Mouse (Mus musculus) MEL (cell line): ENCODE measurements around the gene Keap1. TPM values are rescaled to one million over a fixed set of nuclear protein-coding genes. Genes with fewer than 3 reads are reported as not detected.

ENCODE experiments used
- DNase-seq: peaks from one replicate; pipeline ENCODE4 v3.0.0; 2011; ENCODE audit warnings: low read depth, low spot score
- H3K27ac ChIP-seq: 2 replicates; pipeline ENCODE4 v1.5.1; 2012; ENCODE audit warnings: low read depth, mild to moderate bottlenecking, control low read depth, low read length, moderate library complexity; ENCODE audit not compliant: control insufficient read depth
- H3K27me3 ChIP-seq, 2 experiments: fragments of 150-350 bp in 1 of 2; sonication (generic) in 1 of 2; 2 replicates each; pipeline ENCODE4 v1.6.1; 2012; ENCODE audit warnings: low read length in 2 of 2, mild to moderate bottlenecking in 2 of 2, improper control_type of control experiment in 1 of 2, moderate library complexity in 1 of 2; ENCODE audit not compliant: insufficient read depth in 2 of 2, control insufficient read depth in 1 of 2
- H3K36me3 ChIP-seq, 2 experiments: 2 replicates each; pipeline ENCODE4 v1.6.1; 2012 to 2014; ENCODE audit warnings: low read length in 2 of 2, improper control_type of control experiment in 1 of 2, inconsistent platforms in 1 of 2, mild to moderate bottlenecking in 1 of 2; ENCODE audit not compliant: insufficient read depth in 2 of 2, control insufficient read depth in 1 of 2
- H3K4me1 ChIP-seq, 2 experiments: fragments of 150-350 bp in 1 of 2; sonication (generic) in 1 of 2; 2 replicates each; pipeline ENCODE4 v1.6.1; 2012; ENCODE audit warnings: low read length in 2 of 2, improper control_type of control experiment in 1 of 2, mild to moderate bottlenecking in 1 of 2; ENCODE audit not compliant: insufficient read depth in 2 of 2, control insufficient read depth in 1 of 2
- H3K4me3 ChIP-seq, 2 experiments: fragments of 150-350 bp in 1 of 2; sonication (generic) in 1 of 2; 2 replicates each; pipeline ENCODE4 v1.5.1; 2012; ENCODE audit warnings: low read depth in 2 of 2, low read length in 2 of 2, mild to moderate bottlenecking in 2 of 2, moderate library complexity in 2 of 2, control low read depth in 1 of 2, improper control_type of control experiment in 1 of 2; ENCODE audit not compliant: control insufficient read depth in 1 of 2, insufficient read depth in 1 of 2
- H3K79me2 ChIP-seq: 2 replicates; pipeline ENCODE4 v1.6.1; 2012; ENCODE audit warnings: mild to moderate bottlenecking, low read length, moderate library complexity; ENCODE audit not compliant: control insufficient read depth, poor library complexity, insufficient read depth
- H3K9ac ChIP-seq: 2 replicates; pipeline ENCODE4 v1.6.1; 2012; ENCODE audit warnings: low read depth, mild to moderate bottlenecking, control low read depth, low read length, moderate library complexity; ENCODE audit not compliant: control insufficient read depth, poor library complexity, severe bottlenecking
- H3K9me3 ChIP-seq: fragments of 150-350 bp; sonication (generic); replicated peaks from 2 replicates; pipeline ENCODE4 v1.6.1; 2012; ENCODE audit warnings: mild to moderate bottlenecking, low read length, improper control_type of control experiment, moderate library complexity; ENCODE audit not compliant: insufficient read depth
- CHD2 ChIP-seq: IDR thresholded peaks from 2 replicates; pipeline ENCODE4 v1.6.1; 2011; ENCODE audit warnings: low read length, improper control_type of control experiment
- CTCF ChIP-seq, 3 experiments: IDR thresholded peaks in 2 of 3; conservative IDR thresholded peaks in 1 of 3; 2 replicates each; pipeline ENCODE4 v1.5.1; 2011 to 2012; ENCODE audit warnings: low read length in 3 of 3, low read depth in 2 of 3, mild to moderate bottlenecking in 2 of 3, improper control_type of control experiment in 1 of 3, inconsistent platforms in 1 of 3, mixed read lengths in 1 of 3, moderate library complexity in 1 of 3; ENCODE audit not compliant: control insufficient read depth in 1 of 3, insufficient read depth in 1 of 3, poor library complexity in 1 of 3, severe bottlenecking in 1 of 3
- E2F4 ChIP-seq: IDR thresholded peaks from 2 replicates; pipeline ENCODE4 v1.6.1; 2011; ENCODE audit warnings: low read depth, low read length, improper control_type of control experiment, borderline replicate concordance
- GABPA ChIP-seq: IDR thresholded peaks from 2 replicates; pipeline ENCODE4 v1.6.1; 2012; ENCODE audit warnings: low read depth, mild to moderate bottlenecking, inconsistent platforms, low read length, improper control_type of control experiment, moderate library complexity
- HCFC1 ChIP-seq: IDR thresholded peaks from 2 replicates; pipeline ENCODE4 v1.6.1; 2012; ENCODE audit warnings: low read depth, mild to moderate bottlenecking, inconsistent platforms, low read length, improper control_type of control experiment, moderate library complexity
- JUND ChIP-seq: IDR thresholded peaks from 2 replicates; pipeline ENCODE4 v1.6.1; 2011; ENCODE audit warnings: low read depth, mild to moderate bottlenecking, improper control_type of control experiment, low read length
- KAT2A ChIP-seq: conservative IDR thresholded peaks from 2 replicates; pipeline ENCODE4 v1.6.1; 2012; ENCODE audit warnings: low read depth, low read length, improper control_type of control experiment, inconsistent platforms
- MAFK ChIP-seq: IDR thresholded peaks from 2 replicates; pipeline ENCODE4 v1.6.1; 2011; ENCODE audit warnings: low read depth, mild to moderate bottlenecking, low read length, improper control_type of control experiment, borderline replicate concordance
- MAX ChIP-seq: IDR thresholded peaks from 2 replicates; pipeline ENCODE4 v1.6.1; 2011; ENCODE audit warnings: low read length, improper control_type of control experiment
- MEF2A ChIP-seq: IDR thresholded peaks from 2 replicates; pipeline ENCODE4 v1.6.1; 2014; ENCODE audit warnings: low read depth, mild to moderate bottlenecking, inconsistent platforms, low read length, improper control_type of control experiment; ENCODE audit not compliant: poor library complexity, insufficient replicate concordance, severe bottlenecking; ENCODE audit errors: extremely low read depth
- MXI1 ChIP-seq: IDR thresholded peaks from 2 replicates; pipeline ENCODE4 v1.6.1; 2011; ENCODE audit warnings: mild to moderate bottlenecking, low read depth, low read length, improper control_type of control experiment
- MYB ChIP-seq: IDR thresholded peaks from 2 replicates; pipeline ENCODE4 v1.6.1; 2011; ENCODE audit warnings: mild to moderate bottlenecking, low read depth, low read length, improper control_type of control experiment
- NRF1 ChIP-seq: IDR thresholded peaks from 2 replicates; pipeline ENCODE4 v1.6.1; 2014; ENCODE audit warnings: low read depth, mild to moderate bottlenecking, inconsistent platforms, low read length, improper control_type of control experiment, moderate library complexity; ENCODE audit not compliant: poor library complexity, insufficient read depth, severe bottlenecking
- POLR2A ChIP-seq, 2 experiments: IDR thresholded peaks; 2 replicates each; pipeline ENCODE4 v1.6.1; 2011 to 2012; ENCODE audit warnings: low read length in 2 of 2, mild to moderate bottlenecking in 2 of 2, control low read depth in 1 of 2, improper control_type of control experiment in 1 of 2, low read depth in 1 of 2, moderate library complexity in 1 of 2; ENCODE audit not compliant: control insufficient read depth in 1 of 2, insufficient read depth in 1 of 2, poor library complexity in 1 of 2
- SIN3A ChIP-seq: IDR thresholded peaks from 2 replicates; pipeline ENCODE4 v1.6.1; 2012; ENCODE audit warnings: low read length, improper control_type of control experiment, inconsistent platforms
- SMC3 ChIP-seq: IDR thresholded peaks from 2 replicates; pipeline ENCODE4 v1.6.1; 2011; ENCODE audit warnings: low read depth, low read length, improper control_type of control experiment
- TBP ChIP-seq: IDR thresholded peaks from 2 replicates; pipeline ENCODE4 v1.8.0; 2011; ENCODE audit warnings: low read depth, low read length, improper control_type of control experiment
- TCF12 ChIP-seq: IDR thresholded peaks from 2 replicates; pipeline ENCODE4 v1.6.1; 2014; ENCODE audit warnings: low read depth, mild to moderate bottlenecking, inconsistent platforms, low read length, improper control_type of control experiment, moderate library complexity
- UBTF ChIP-seq: IDR thresholded peaks from 2 replicates; pipeline ENCODE4 v1.6.1; 2012; ENCODE audit warnings: low read depth, mild to moderate bottlenecking, inconsistent platforms, low read length, improper control_type of control experiment, moderate library complexity, borderline replicate concordance; ENCODE audit not compliant: insufficient read depth
- USF1 ChIP-seq: IDR thresholded peaks from 2 replicates; pipeline ENCODE4 v1.6.1; 2014; ENCODE audit warnings: low read depth, mild to moderate bottlenecking, inconsistent platforms, low read length, improper control_type of control experiment, moderate library complexity
- USF2 ChIP-seq, 2 experiments: IDR thresholded peaks; 2 replicates each; pipeline ENCODE4 v1.6.1; 2011 to 2012; ENCODE audit warnings: improper control_type of control experiment in 2 of 2, low read length in 2 of 2, borderline replicate concordance in 1 of 2, inconsistent platforms in 1 of 2, low read depth in 1 of 2, mild to moderate bottlenecking in 1 of 2; ENCODE audit not compliant: insufficient read depth in 1 of 2
- ZNF384 ChIP-seq: IDR thresholded peaks from 2 replicates; pipeline ENCODE4 v1.6.1; 2012; ENCODE audit warnings: low read depth, mild to moderate bottlenecking, inconsistent platforms, low read length, improper control_type of control experiment
- polyA plus RNA-seq, 2 experiments: library from polyadenylated mRNA; stranded (reverse) in 1 of 2; unstranded in 1 of 2; fragments of >175 nt in 1 of 2; fragments of >200 nt in 1 of 2; gene quantifications; 2 replicates each; pipeline versions ENCODE4 v1.2.1 to v1.2.4; 2012; ENCODE audit warnings: low replicate concordance in 2 of 2, low read depth in 1 of 2; ENCODE audit not compliant: insufficient read length in 2 of 2, insufficient read depth in 1 of 2, missing spikeins in 1 of 2
- total RNA-seq: library from RNA; depleted of rRNA; stranded (reverse); fragments of 300-350 nt; gene quantifications from 2 replicates; pipeline ENCODE4 v1.2.3, GENCODE M21; 2012

Gene Keap1
- total and polyA plus RNA-seq, 3 experiments: 67.5 to 174 (median 171) TPM

GRCm38 (mm10) chr9:21224576-21225414 lies 14.4 kb downstream of the Keap1 start:
- Histone ChIP-seq H3K4me1 (peaks cover 4 to 28% of the 10 kb centered on the region in 2 experiments; a peak in 3 of 4 replicates), H3K27me3 (no peaks in the 10 kb centered on the region), H3K36me3 (peaks cover 0 to 24% of the 10 kb centered on the region in 2 experiments; a peak in 2 of 4 replicates), H3K79me2 (no peaks in the 10 kb centered on the region), H3K4me3 (peak overlapping the region; percentile 39 to 59), H3K9ac (peak overlapping the region; percentile 37), H3K27ac (peak overlapping the region; percentile 2; the same call in 1 of the 2 replicates), H3K9me3 (no peaks in the 10 kb centered on the region)
- peak; percentile 99 for DNase-seq
- TF ChIP-seq USF1 (no peak), GABPA (no peak), CHD2 (no peak), MAX (no peak), TBP (peak; percentile 86), POLR2A (IDR thresholded peaks at IDR 0.05; ENCODE audit: control insufficient read depth in 1 of 2, insufficient read depth in 1 of 2, low read depth in 1 of 2, low read length in 2 of 2, poor library complexity in 1 of 2) (peak in 1 of 2 experiments; percentile 59; a peak in 1 of 4 replicates), CTCF (IDR thresholded peaks at IDR 0.05 in 2 of 3, conservative IDR thresholded peaks at IDR 0.05 in 1 of 3; ENCODE audit: control insufficient read depth in 1 of 3, insufficient read depth in 1 of 3, low read depth in 2 of 3, low read length in 3 of 3, poor library complexity in 1 of 3, severe bottlenecking in 1 of 3) (peak in 2 of 3 experiments; percentile 22 to 48; a peak in 2 of 6 replicates), NRF1 (no peak), USF2 (IDR thresholded peaks at IDR 0.05; ENCODE audit: borderline replicate concordance in 1 of 2, insufficient read depth in 1 of 2, low read depth in 1 of 2, low read length in 2 of 2) (no peak), KAT2A (no peak), UBTF (no peak)

GRCm38 (mm10) chr9:21223906-21224305 lies 15.3 kb downstream of the Keap1 start:
- no peak overlapping the region for H3K4me3 ChIP-seq
- peaks cover 0 to 24% of the 10 kb centered on the region in 2 experiments; a peak in 2 of 4 replicates for H3K36me3 ChIP-seq
- no peak for TF ChIP-seq ZNF384
- no peak for TF ChIP-seq MAFK
- no peak for TF ChIP-seq GABPA
- no peak for TF ChIP-seq KAT2A
- TF ChIP-seq TCF12: no peak
- no peak for TF ChIP-seq SIN3A
- no peak for TF ChIP-seq MYB
- no peak for TF ChIP-seq MEF2A
- no peak for TF ChIP-seq HCFC1
- TF ChIP-seq SMC3: no peak
- no peak for TF ChIP-seq MXI1
- TF ChIP-seq JUND: no peak
- TF ChIP-seq UBTF: no peak
- TF ChIP-seq E2F4: no peak
- TF ChIP-seq POLR2A (IDR thresholded peaks at IDR 0.05; ENCODE audit: control insufficient read depth in 1 of 2, insufficient read depth in 1 of 2, low read depth in 1 of 2, low read length in 2 of 2, poor library complexity in 1 of 2): no peak
- H3K27me3 ChIP-seq: no peaks in the 10 kb centered on the region
- no peak overlapping the region for H3K27ac ChIP-seq
- H3K79me2 ChIP-seq: no peaks in the 10 kb centered on the region
- H3K4me1 ChIP-seq: peaks cover 4 to 28% of the 10 kb centered on the region in 2 experiments; a peak in 3 of 4 replicates
- no peak overlapping the region for H3K9ac ChIP-seq
- no peaks in the 10 kb centered on the region for H3K9me3 ChIP-seq
- peak; percentile 69 for DNase-seq
